Mouse (Mus musculus): Measurements from ENCODE around the gene Map3k7cl.

Map3k7cl gene

GRCm38 (mm10) chr16:87587843-87588242, 34.7 kb downstream of the Map3k7cl start:
- DNase-seq: no peak

DNA sequence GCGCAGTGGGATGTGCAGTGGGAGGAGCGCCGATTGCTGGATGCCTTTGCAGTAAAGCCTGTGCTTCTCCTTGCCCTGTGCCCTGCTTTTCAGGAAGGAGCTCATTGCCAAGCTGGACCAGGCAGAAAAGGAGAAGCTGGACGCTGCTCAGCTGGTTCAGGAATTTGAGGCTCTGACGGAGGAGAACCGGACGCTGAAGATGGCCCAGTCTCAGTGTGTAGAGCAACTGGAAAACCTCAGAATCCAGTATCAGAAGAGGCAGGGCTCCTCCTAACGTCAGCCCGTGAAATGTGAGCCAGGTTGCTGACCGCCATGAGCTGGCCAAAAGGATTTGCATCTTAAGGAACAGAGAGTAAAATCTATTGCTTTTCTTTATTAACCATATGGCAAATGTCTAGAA, 41.0 kb downstream of the Map3k7cl start:
- peak; percentile 24 to 31 for DNase-seq

GRCm38 (mm10) chr16:87595149-87595548, 42.0 kb downstream of the Map3k7cl start:
- no peak for DNase-seq

DNA sequence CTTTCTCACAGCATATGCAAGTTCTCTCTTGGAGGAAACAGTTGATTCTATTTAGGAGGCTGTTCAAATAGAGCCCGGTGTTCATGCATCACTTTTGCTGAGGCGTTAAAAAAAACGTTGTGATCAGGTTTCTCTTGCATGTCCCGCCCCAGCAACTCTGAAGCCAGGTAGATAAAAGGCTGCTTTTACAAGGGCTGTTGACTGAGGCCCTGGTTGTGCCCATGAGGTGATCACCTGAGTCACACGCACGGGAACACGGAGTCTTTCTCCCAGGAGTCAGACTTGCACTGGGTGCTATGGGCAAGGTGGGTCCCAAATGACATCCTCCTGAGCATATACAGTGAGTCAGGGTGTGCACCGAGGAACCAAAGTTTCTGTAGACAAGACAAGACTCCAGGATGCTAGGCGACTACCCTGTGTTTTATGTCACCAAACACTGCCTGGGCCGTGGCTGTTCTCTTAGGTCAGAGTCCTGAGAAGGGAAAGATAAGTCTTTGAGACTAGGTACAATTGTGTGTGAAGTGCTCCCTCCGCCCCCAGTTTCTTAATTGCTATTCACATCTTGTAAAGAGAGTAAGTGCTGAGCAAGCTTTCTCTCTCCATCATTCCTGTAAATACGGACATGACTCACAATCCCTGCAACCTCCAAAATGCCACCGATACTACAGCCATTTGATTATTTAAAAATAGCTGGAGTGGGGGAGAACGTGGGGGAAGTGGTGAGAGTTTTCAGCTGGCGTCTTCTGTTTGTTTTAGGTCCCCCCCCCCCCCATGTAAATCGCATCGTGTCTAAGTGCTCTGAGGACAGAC, 49.8 kb downstream of the Map3k7cl start:
- DNase-seq: no peak

- no peak for DNase-seq
Observed at GRCm38 (mm10) chr16:87604002-87604401, 50.9 kb downstream of the Map3k7cl start.

- no peak for DNase-seq
Observed at GRCm38 (mm10) chr16:87604883-87605282, 51.8 kb downstream of the Map3k7cl start.

GRCm38 (mm10) chr16:87607383-87607782, 54.3 kb downstream of the Map3k7cl start:
- no peak for DNase-seq

- DNase-seq: no peak
Observed at GRCm38 (mm10) chr16:87607959-87608358, 54.8 kb downstream of the Map3k7cl start.

DNA sequence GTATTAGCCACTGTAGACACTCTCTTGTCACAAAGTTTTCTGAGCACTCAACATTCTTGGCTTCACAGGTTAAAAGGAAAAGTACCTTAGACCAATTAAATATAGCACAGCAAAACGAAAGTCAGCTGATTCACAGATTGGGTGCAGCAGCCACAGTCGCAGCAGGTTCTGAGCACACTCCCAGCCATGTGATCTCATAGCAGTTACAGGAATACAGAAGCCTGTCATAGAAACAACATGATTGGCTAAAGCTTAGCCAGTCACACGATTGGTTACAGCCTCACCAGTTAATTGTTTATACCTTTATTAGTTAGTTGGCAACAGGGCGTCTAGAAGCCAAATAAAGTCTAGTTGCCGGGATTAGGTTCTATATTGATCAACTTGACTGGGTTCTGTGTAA, 57.0 kb downstream of the Map3k7cl start:
- DNase-seq: no peak

- DNase-seq: no peak
Observed at GRCm38 (mm10) chr16:87610556-87611295, 57.6 kb downstream of the Map3k7cl start.

GRCm38 (mm10) chr16:87611420-87611819, 58.3 kb downstream of the Map3k7cl start:
- DNase-seq: no peak

- DNase-seq: no peak
Observed at GRCm38 (mm10) chr16:87612218-87612838, 59.2 kb downstream of the Map3k7cl start.

DNA sequence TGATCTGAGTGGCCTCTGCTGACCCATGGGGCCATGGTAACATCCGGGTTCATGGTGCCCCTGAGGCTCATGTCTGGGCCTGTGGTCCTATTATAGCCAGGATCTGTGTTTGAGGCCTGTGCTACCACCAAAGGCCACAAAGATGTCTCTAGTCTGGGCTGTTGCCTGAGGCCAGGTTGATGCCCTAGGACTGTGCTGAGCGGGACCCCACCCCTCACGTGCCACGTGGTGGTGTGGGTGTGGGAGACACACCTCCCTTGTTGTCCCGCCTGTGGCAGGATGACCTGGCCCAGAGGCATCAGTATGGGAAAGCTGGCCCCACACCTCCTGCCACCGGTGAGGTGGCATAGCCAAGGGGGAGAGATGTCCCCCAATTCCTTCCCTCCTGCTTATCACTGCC, 64.2 kb downstream of the Map3k7cl start:
- DNase-seq: no peak

DNA sequence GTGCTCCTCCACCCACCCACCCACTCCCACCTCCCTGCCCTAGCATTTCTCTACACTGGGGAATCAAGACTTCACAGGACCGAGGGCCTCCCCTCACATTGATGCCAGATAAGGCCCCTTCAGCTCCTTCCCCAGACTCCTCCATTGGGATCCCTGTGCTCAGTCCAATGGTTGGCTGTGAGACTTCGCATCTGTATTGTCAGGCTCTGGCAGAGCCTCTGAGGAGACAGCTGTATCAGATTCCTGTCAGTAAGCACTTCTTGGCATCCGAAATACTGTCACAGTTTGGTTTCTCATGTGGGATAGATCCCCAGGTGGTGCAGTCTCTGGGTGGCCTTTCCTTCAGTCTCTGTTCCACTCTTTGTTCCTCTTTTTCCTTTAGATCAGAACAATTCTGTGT, 68.1 kb downstream of the Map3k7cl start:
- DNase-seq: no peak

DNA sequence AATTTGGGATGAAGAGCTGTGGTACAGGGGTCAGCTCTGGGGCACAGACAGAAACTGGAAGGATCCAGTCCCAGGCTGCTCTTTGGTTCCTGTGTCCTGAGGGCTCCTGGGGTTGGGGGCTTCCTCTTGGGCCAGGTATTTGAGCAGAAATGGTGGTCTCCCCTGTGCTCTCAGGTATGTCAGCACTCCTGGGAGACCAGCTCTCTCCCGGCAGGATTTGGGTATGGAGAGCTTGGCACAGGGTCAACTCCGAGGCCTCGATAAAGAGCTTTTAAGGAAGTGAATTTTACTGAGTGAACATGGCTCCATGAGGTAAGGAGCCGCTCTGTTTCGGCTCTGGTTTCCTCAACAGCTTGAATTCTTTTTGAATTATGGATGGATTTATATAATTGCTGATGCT, 70.8 kb downstream of the Map3k7cl start:
- DNase-seq: no peak

GRCm38 (mm10) chr16:87624937-87625336, 71.8 kb downstream of the Map3k7cl start:
- no peak for DNase-seq

GRCm38 (mm10) chr16:87625341-87625740, 72.2 kb downstream of the Map3k7cl start:
- no peak for DNase-seq

GRCm38 (mm10) chr16:87625816-87626215, 72.7 kb downstream of the Map3k7cl start:
- no peak for DNase-seq

DNA sequence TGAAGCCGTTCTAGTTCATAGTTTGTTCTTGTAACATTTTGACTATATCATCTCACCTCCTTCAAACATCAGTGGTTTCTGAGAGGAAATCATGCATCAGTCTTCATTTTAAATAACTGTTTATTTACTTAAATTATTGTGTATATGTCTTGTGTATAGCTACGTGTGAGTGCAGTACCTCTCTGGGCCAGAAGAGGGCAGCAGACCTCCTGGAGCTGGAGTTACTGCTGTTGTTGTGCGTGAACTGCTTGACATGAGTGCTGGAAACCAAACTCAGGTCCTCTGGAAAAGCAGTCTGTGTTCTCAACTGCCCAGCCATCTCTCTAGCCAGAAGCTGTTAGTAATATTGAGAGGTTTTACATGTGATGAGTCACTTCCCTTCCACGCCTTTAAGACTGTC, 73.6 kb downstream of the Map3k7cl start:
- no peak for DNase-seq

DNA sequence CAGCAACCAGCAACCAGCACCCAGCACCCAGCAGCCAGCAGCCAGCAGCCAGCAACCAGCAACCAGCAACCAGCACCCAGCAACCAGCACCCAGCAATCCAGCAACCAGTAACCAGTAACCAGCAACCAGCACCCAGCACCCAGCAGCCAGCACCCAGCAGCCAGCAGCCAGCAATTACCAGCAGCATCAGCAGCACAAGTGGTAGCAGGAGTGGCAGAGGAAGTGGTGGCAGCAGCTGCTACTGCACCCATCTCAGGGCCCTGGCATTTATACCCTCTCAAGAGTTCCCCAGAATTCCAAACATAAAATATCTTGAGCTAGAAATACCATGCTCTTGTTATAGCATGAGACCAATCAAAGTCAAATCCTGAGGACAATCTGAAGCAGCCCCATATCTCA, 81.6 kb downstream of the Map3k7cl start:
- no peak for DNase-seq

- no peak for DNase-seq
Observed at GRCm38 (mm10) chr16:87635213-87635755, 82.2 kb downstream of the Map3k7cl start.

DNA sequence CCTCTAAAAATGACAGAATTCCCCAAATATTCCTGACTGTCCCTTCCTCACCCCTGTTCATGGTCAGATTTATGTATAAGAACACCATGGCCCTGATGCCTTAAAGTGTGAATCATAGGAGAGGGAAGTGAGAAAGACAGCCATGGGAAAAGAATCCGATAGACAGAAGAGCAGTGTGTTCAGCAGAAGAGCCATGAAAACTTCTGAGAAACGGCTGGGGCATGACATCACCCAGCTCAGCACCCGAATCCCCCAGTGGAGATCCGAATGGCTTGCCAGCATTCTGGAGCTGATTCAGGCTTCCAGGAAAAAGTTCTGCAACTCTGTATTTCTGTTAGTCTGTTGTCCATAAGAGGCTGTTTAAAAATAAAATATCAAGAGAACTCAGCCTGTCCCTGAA, 82.7 kb downstream of the Map3k7cl start:
- DNase-seq: no peak

- DNase-seq: no peak
Observed at GRCm38 (mm10) chr16:87638098-87638497, 85.0 kb downstream of the Map3k7cl start.

- DNase-seq: no peak
Observed at GRCm38 (mm10) chr16:87642234-87642633, 89.1 kb downstream of the Map3k7cl start.
